Mouse (Mus musculus): Measurements from ENCODE around the gene Arhgef39. TPM values are rescaled to one million over a fixed set of nuclear protein-coding genes. Genes with fewer than 3 reads are reported as not detected.
A peak's percentile ranks its signal among the peaks of the same experiment; 100 is the strongest.

Gene Arhgef39
- total RNA-seq (2018; cell fraction: chromatin; rRNA removed) = 10 to 100 TPM in 8 of 26 experiments, 1 to 10 TPM in 17, under 1 TPM in 1; 0.74 to 16.2 (median 6.9) TPM
- 1 to 10 TPM in 22 of 26 experiments, under 1 TPM in 4; 0.24 to 3.3 (median 1.3) TPM for total RNA-seq (2018; cell fraction: cytosol; rRNA removed)
- total RNA-seq (2018; cell fraction: nucleus; rRNA removed) = 10 to 100 TPM in 4 of 26 experiments, 1 to 10 TPM in 20, under 1 TPM in 1, not detected in 1; 0.58 to 20.9 (median 6.2) TPM
- 0.69 to 2.4 TPM (median 1.2 TPM) in 3 replicates for polyA plus RNA-seq (2018)

GRCm38 (mm10) chr4:43499407-43500333, at the start of gene Arhgef39:
Gene Arhgef39, minus strand, starts transcription at chr4:43499695.
- Histone ChIP-seq H3K27ac (peak within 1 kb of the TSS; percentile 52), H3K4me3 (ENCODE audit: inconsistent target) (peak within 1 kb of the TSS; percentile 49), H3K79me2 (ENCODE audit: inconsistent target) (no peaks in the 10 kb centered on the region), H3K36me3 (ENCODE audit: inconsistent target) (no peaks in the 10 kb centered on the region)
- 8% methylated on average over 46 of the region's 50 CpGs for WGBS (ENCODE audit: missing documents)

DNA sequence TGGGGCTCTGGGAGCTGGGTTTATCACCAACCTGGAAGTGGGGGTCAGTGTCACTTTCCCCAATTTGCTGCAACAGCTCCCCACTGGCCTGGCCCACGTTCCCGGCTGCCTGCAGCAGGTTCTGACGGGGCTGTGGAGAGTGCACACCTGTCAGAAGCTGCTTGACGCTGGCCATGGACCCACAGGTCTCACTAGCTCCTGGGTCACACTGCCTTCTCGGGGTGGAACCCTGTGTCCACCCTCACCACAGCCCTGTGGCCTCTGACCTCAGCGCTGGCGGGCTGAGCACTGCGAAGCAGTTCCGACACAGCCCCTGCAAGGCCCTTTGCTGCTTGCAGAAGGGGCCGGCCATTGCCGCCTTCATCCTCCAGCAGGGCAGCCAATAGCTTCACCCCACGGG, 49.6 kb upstream of the Arhgef39 start:
- WGBS (ENCODE audit: missing documents) = 92% methylated on average over 12 of the region's 12 CpGs
- Histone ChIP-seq H3K4me3 (ENCODE audit: inconsistent target) (no peak overlapping the region), H3K36me3 (ENCODE audit: inconsistent target) (peaks cover 98% of the 10 kb centered on the region), H3K79me2 (ENCODE audit: inconsistent target) (peaks cover 89% of the 10 kb centered on the region), H3K27ac (no peak overlapping the region)

- Histone ChIP-seq H3K36me3 (ENCODE audit: inconsistent target) (peaks cover 98% of the 10 kb centered on the region), H3K27ac (no peak overlapping the region), H3K4me3 (ENCODE audit: inconsistent target) (no peak overlapping the region), H3K79me2 (ENCODE audit: inconsistent target) (peaks cover 71% of the 10 kb centered on the region)
- 91% methylated on average over 8 of the region's 8 CpGs for WGBS (ENCODE audit: missing documents)
Observed at GRCm38 (mm10) chr4:43547160-43547559, 47.7 kb upstream of the Arhgef39 start.

DNA sequence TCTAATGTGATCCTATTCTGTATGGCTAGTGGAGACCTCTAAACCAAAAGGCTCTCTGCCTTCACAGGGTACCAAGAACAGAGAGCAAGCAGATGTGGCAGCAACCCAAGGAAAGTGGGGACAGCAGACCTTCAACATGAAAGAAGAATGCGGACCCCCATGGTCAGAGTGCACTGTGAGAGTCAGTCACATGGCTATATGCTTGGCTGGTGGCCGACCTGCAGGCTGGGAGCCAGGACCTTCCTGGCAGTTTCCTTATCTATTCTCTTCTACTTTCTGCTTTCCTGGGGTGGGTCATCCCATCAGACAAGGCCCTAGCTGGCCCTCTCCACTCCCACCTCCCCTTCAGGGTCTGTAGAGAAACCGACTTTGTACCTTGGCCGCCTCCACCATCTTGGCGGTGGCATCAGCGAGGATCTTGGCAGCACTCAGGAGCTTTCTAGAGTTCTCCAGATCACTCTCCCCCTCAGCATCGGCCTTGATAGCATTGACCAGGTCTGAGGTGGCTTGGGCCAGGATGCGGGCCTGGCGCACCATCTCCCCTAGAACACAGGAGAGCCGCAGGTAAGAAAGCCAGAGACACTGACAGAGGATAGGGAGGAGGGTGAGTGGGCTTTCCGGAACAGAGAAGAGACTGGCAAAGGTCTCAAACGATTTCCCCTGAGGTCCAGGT, 47.0 kb upstream of the Arhgef39 start:
- Histone ChIP-seq H3K36me3 (ENCODE audit: inconsistent target) (peaks cover 98% of the 10 kb centered on the region), H3K79me2 (ENCODE audit: inconsistent target) (peaks cover 70% of the 10 kb centered on the region; the same call in 1 of the 2 replicates), H3K27ac (no peak overlapping the region), H3K4me3 (ENCODE audit: inconsistent target) (no peak overlapping the region)
- WGBS (ENCODE audit: missing documents) = 93% methylated on average over 12 of the region's 12 CpGs

- WGBS (ENCODE audit: missing documents) = 90% methylated on average over 3 of the region's 3 CpGs
- no peak overlapping the region for H3K4me3 ChIP-seq (ENCODE audit: inconsistent target)
- no peak overlapping the region for H3K27ac ChIP-seq
- peaks cover 99% of the 10 kb centered on the region for H3K36me3 ChIP-seq (ENCODE audit: inconsistent target)
- peaks cover 37% of the 10 kb centered on the region; the same call in 1 of the 2 replicates for H3K79me2 ChIP-seq (ENCODE audit: inconsistent target)
Observed at GRCm38 (mm10) chr4:43542044-43542443, 42.5 kb upstream of the Arhgef39 start.

GRCm38 (mm10) chr4:43536031-43536430, 36.5 kb upstream of the Arhgef39 start:
- 95% methylated on average over 5 of the region's 9 CpGs for WGBS (ENCODE audit: missing documents)

DNA sequence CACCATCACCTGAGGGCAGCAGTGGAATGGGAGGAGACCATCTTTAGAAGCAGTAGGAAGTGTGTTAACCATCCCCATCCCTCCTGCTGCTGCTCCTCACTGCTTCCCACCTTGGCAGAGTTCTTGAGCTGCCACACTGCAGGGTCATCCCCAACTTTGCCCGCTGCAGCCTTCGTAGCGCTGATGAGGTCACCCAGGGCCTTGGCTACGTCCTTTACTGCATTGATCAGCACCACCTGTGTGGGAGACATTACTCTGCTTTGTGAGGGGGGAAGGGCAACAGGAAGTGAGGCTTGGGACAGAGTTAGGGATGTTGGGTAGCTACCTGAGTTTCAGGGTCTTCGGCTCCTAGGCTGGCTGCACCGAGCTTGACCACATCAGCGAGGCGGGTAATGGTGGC, 36.1 kb upstream of the Arhgef39 start:
- 92% methylated on average over 8 of the region's 8 CpGs for WGBS (ENCODE audit: missing documents)
- peaks cover 11% of the 10 kb centered on the region; the same call in 1 of the 2 replicates for H3K79me2 ChIP-seq (ENCODE audit: inconsistent target)
- H3K4me3 ChIP-seq (ENCODE audit: inconsistent target) = no peak overlapping the region
- peaks cover 91% of the 10 kb centered on the region for H3K36me3 ChIP-seq (ENCODE audit: inconsistent target)
- H3K27ac ChIP-seq = no peak overlapping the region

More at GRCm38 (mm10) chr4:43536031-43536430, 36.5 kb upstream of the Arhgef39 start:
- H3K4me3 ChIP-seq (ENCODE audit: inconsistent target) = no peak overlapping the region
- peaks cover 95% of the 10 kb centered on the region for H3K36me3 ChIP-seq (ENCODE audit: inconsistent target)
- H3K79me2 ChIP-seq (ENCODE audit: inconsistent target) = peaks cover 11% of the 10 kb centered on the region; the same call in 1 of the 2 replicates
- no peak overlapping the region for H3K27ac ChIP-seq

DNA sequence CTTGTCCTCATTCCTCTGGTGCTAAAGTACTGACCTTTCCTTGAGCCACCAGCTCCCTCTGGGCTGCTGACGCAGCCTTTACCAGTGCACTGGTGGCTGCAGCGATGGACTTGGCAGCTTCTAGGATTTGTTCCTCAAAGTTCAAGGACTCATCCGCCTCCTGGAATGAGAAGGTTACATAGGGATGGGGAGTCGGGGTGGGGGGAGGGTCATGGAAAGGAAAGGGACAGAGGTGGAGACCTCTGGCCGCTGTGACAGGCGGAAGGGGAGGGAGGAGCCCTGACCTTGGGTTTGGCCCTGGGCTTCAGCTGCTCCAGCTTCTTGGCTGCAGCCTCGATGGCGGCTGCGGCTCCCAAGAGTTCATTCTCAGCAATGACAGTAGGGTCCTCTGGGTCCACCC, 33.8 kb upstream of the Arhgef39 start:
- H3K27ac ChIP-seq = no peak overlapping the region
- H3K4me3 ChIP-seq (ENCODE audit: inconsistent target) = no peak overlapping the region
- WGBS (ENCODE audit: missing documents) = 98% methylated on average over 9 of the region's 9 CpGs
- no peaks in the 10 kb centered on the region; the same call in 1 of the 2 replicates for H3K79me2 ChIP-seq (ENCODE audit: inconsistent target)
- peaks cover 67% of the 10 kb centered on the region for H3K36me3 ChIP-seq (ENCODE audit: inconsistent target)

- H3K27ac ChIP-seq = no peak overlapping the region
- no peaks in the 10 kb centered on the region for H3K79me2 ChIP-seq (ENCODE audit: inconsistent target)
- peaks cover 41% of the 10 kb centered on the region for H3K36me3 ChIP-seq (ENCODE audit: inconsistent target)
- 18% methylated on average over 7 of the region's 7 CpGs for WGBS (ENCODE audit: missing documents)
- no peak overlapping the region for H3K4me3 ChIP-seq (ENCODE audit: inconsistent target)
Observed at GRCm38 (mm10) chr4:43530581-43530980, 31.1 kb upstream of the Arhgef39 start.

DNA sequence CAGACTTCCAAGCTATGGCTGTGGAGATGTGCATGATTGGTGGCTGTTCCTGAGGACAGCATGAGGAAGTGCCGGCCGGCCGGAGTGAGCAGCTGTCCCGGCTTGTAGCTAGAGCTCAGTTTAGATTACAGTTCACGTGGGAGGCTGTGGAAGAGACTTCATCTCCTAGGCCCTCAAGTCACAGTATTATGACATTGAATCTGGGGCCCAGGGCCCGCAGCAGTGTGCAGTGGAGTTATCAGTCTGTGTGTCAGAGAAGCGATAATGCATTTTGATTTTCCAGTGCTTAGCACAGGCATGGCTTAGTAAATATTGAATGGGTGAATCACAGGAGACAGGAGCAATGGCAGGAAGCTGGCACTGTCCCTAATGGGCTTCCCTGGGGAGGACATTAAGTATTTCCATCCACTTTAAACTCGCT, 30.6 kb upstream of the Arhgef39 start:
- no peaks in the 10 kb centered on the region for H3K79me2 ChIP-seq (ENCODE audit: inconsistent target)
- H3K36me3 ChIP-seq (ENCODE audit: inconsistent target) = peaks cover 36% of the 10 kb centered on the region
- H3K27ac ChIP-seq = no peak overlapping the region
- H3K4me3 ChIP-seq (ENCODE audit: inconsistent target) = no peak overlapping the region
- WGBS (ENCODE audit: missing documents) = 72% methylated on average over 8 of the region's 8 CpGs

GRCm38 (mm10) chr4:43528487-43528886, 29.0 kb upstream of the Arhgef39 start:
- Histone ChIP-seq H3K27ac (no peak overlapping the region), H3K4me3 (ENCODE audit: inconsistent target) (no peak overlapping the region), H3K79me2 (ENCODE audit: inconsistent target) (no peaks in the 10 kb centered on the region), H3K36me3 (ENCODE audit: inconsistent target) (peaks cover 21% of the 10 kb centered on the region)
- 93% methylated on average over 8 of the region's 9 CpGs for WGBS (ENCODE audit: missing documents)

- WGBS (ENCODE audit: missing documents) = 80% methylated on average over 5 of the region's 5 CpGs
Observed at GRCm38 (mm10) chr4:43527880-43528279, 28.4 kb upstream of the Arhgef39 start.

DNA sequence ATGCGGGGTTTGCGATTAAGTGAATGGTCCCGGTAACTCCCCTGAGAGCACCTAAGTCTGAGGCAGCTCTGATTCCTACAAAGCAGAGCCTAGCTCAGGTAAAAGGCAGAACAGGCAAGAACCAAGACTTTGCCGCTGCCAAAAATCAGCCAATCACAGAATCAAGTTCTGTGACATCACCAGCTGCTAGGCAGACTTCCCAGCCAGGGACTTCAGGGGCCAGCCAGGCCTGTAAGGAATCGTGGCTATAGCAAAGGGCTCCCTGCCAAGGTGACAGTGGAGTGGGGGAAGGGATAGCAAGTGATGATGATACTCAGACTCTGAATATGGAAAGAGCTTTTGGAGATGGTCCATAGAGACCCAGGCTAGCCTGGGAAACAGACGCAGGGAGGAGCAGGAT, 20.5 kb upstream of the Arhgef39 start:
- no peak overlapping the region for H3K27ac ChIP-seq
- H3K36me3 ChIP-seq (ENCODE audit: inconsistent target) = no peaks in the 10 kb centered on the region
- 35% methylated on average over 6 of the region's 6 CpGs for WGBS (ENCODE audit: missing documents)
- no peak overlapping the region for H3K4me3 ChIP-seq (ENCODE audit: inconsistent target)
- H3K79me2 ChIP-seq (ENCODE audit: inconsistent target) = no peaks in the 10 kb centered on the region

More at GRCm38 (mm10) chr4:43527880-43528279, 28.4 kb upstream of the Arhgef39 start:
- Histone ChIP-seq H3K4me3 (ENCODE audit: inconsistent target) (no peak overlapping the region), H3K36me3 (ENCODE audit: inconsistent target) (peaks cover 15% of the 10 kb centered on the region), H3K79me2 (ENCODE audit: inconsistent target) (no peaks in the 10 kb centered on the region), H3K27ac (no peak overlapping the region)

DNA sequence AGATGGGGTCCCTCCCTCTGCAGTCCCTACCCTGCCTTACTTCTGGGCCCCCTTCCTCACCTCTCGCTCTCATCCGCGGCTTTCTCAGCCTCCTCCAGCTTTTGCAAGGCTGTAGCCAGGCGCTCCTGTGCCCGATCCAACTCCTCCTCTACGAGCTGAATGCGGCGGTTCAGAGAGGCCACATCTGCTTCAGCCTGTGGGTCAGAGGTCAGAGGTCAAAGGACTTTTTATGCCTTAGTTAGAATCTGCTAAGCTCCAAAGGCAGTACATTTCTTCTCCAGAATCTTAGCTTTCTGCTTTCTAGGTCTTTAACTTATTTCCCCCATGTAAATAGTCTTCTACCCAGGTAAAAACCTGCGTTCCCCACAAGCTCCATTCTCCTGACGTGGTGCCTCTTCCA, 20.1 kb upstream of the Arhgef39 start:
- WGBS (ENCODE audit: missing documents) = 85% methylated on average over 10 of the region's 10 CpGs
- no peaks in the 10 kb centered on the region for H3K36me3 ChIP-seq (ENCODE audit: inconsistent target)
- H3K79me2 ChIP-seq (ENCODE audit: inconsistent target) = no peaks in the 10 kb centered on the region
- no peak overlapping the region for H3K4me3 ChIP-seq (ENCODE audit: inconsistent target)
- H3K27ac ChIP-seq = no peak overlapping the region
